Mouse (Mus musculus) left cerebral cortex, adult 2 months (tissue): Measurements from ENCODE around the gene Sema4g. TPM values are rescaled to one million over a fixed set of nuclear protein-coding genes. Genes with fewer than 3 reads are reported as not detected.

Experiments
- DNase-seq, 2 experiments: peaks; one replicate each; pipeline ENCODE4 v3.0.0; 2021 to 2022; ENCODE audit warnings: low spot score in 2 of 2, mixed read lengths in 1 of 2; ENCODE audit errors: extremely low spot score in 1 of 2
- H3K27ac ChIP-seq: fragments of 200-600 bp; 2 replicates; pipeline ENCODE4 v1.8.1; 2022
- H3K4me3 ChIP-seq: fragments of 200-600 bp; 2 replicates; pipeline ENCODE4 v1.8.1; 2022
- CTCF ChIP-seq: fragments of 200-600 bp; IDR thresholded peaks from 2 replicates; pipeline ENCODE4 v1.8.1; 2022; ENCODE audit warnings: antibody characterized with exemption, mild to moderate bottlenecking, moderate library complexity
- intact Hi-C: fragments of 180-260 bp; cut with DNase I; formaldehyde crosslinking; loops from one replicate; pipeline ENCODE4 v1.15.1; 2025
- total RNA-seq, 2 experiments: library from RNA; stranded (reverse); gene quantifications; 2 replicates each; pipeline ENCODE4 v1.2.3; 2021

The Sema4g gene
- total RNA-seq, 2 experiments from 2014 or later: 19.4 to 24.4 TPM

DNA sequence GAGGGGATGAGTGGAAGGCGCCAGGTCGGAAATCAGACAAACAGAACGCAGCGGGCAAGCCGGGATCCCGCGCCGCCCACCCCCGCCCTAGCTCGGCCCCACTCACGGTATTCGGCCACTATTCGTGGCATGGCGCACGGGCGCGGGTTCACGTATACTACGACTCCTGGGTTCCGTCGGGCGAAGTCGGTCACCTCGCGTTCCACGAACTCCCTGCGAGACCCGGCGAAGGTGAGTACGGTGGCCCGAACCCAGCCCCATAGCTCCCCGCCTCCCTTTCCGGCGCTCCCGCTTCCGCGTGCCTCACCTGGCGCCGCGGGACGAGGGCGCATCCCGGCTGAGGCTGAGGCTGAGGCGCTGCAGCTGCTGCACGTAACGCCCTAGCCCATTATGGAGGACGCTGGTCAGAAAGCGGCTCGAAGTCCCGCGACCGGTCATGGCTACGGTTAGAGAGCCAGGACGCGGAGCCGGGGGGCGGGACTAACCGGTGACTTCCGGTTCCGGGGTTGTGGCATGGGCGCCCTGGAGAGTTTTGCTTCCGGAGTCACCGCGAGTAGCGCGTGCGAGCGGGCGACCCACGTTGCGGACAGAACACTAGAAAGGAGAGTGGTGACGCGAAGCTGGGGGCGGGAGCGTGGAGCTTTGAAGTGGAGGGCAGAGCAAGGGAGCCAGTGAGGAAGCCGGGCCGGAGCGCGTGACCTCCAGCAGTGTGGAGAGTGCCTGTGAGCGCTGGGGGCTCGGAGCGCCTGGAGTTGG lies 17.2 kb downstream of the Sema4g start, which contains the start of gene Mrpl43:
TSS of gene Mrpl43 (minus strand) at position 486 of the 756 bp plus-strand sequence.
- Histone ChIP-seq H3K4me3 (peak within 1 kb of the TSS; percentile 98), H3K27ac (peak within 1 kb of the TSS; percentile 85)
- DNase-seq: peak; percentile 95 to 97
- TF ChIP-seq CTCF: no peak
- intact Hi-C loops: no loop called here

- Histone ChIP-seq H3K27ac (peak overlapping the region; percentile 85), H3K4me3 (peak overlapping the region; percentile 98)
- DNase-seq: no peak
- intact Hi-C loops: no loop called here
- TF ChIP-seq CTCF: no peak
These were observed 18.1 kb downstream of the Sema4g start for GRCm38 (mm10) chr19:45007021-45007420.

- intact Hi-C loops: no loop called here
- no peak overlapping the region for H3K27ac ChIP-seq
- no peak for DNase-seq
- no peak for TF ChIP-seq CTCF
- H3K4me3 ChIP-seq: no peak overlapping the region; the same call in 1 of the 2 replicates
These were observed 18.7 kb downstream of the Sema4g start for GRCm38 (mm10) chr19:45007425-45008191.

GRCm38 (mm10) chr19:45010646-45011045 lies 21.7 kb downstream of the Sema4g start:
- H3K27ac ChIP-seq: no peak overlapping the region
- intact Hi-C loops: no loop called here
- no peak for TF ChIP-seq CTCF

GRCm38 (mm10) chr19:45012219-45012618 lies 23.3 kb downstream of the Sema4g start:
- Histone ChIP-seq H3K27ac (no peak overlapping the region), H3K4me3 (no peak overlapping the region)
- intact Hi-C loops: loop anchor here (1.0 kb wide), 1 partner anchor 19 kb away; no protein-coding TSS in a partner anchor
- TF ChIP-seq CTCF: no peak
- DNase-seq: no peak

More at GRCm38 (mm10) chr19:45010646-45011045, 21.7 kb downstream of the Sema4g start:
- no peak overlapping the region for H3K4me3 ChIP-seq
- DNase-seq: no peak

DNA sequence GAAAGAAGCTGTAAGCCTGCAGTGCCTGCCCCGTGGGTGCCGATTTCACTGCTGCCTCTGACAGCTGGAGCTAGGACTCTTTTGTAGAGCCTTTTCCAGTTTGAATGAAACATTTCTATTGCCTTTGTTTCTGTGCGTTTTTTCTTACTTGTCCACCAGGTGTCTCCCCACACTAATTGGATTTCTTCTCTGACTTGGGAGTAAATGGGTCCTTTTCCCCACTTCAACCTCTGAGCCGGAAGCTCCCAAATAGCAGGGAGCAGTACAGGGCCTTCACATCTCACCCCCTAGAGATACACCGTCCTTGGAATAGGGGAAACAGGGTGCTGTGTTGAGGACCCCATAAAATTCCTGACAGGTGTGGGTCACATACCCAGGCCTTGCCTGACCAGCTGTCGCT lies 23.7 kb downstream of the Sema4g start:
- TF ChIP-seq CTCF: peak; percentile 67
- intact Hi-C loops: loop anchor here (1.0 kb wide), 1 partner anchor 19 kb away; no protein-coding TSS in a partner anchor
- Histone ChIP-seq H3K4me3 (no peak overlapping the region), H3K27ac (no peak overlapping the region)
- DNase-seq: no peak

DNA sequence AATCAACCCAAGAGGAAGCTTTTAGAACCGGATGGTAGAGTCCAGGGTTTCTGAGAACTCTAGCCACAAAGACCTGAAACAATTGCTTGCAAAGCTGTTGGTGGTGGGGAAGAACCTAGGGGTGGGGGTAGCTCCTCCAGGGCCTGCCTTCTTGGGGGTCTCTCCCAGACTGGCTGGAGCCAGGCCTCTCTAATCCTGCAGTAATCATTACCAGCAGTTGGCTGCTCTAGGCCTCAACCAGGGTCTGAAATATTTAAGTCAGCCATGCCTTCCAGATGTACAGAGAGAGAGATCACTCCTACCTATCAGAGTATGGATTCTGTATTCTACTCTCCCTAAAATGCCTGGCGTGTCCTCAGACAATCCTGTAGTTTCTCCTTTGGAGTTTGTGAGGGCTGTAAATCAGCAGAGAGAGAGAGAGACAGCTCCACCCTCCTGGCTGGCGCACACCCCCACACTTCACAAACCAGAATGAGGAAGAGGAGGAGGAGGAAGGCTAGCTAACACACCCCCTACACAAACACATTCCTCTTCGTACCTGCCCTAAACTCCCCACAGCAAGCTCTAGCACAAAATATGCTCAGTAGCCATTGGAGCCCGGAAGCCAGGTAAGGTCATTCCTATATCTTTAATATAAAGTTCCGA lies 24.8 kb downstream of the Sema4g start:
- intact Hi-C loops: no loop called here
- no peak for TF ChIP-seq CTCF
- no peak for DNase-seq
- H3K4me3 ChIP-seq: no peak overlapping the region
- no peak overlapping the region; the same call in 1 of the 2 replicates for H3K27ac ChIP-seq

GRCm38 (mm10) chr19:45014335-45014971 lies 25.6 kb downstream of the Sema4g start, which contains the start of gene Lzts2:
Lzts2 (plus strand) TSS chr19:45014414.
- DNase-seq: no peak
- peak within 1 kb of the TSS; percentile 56 for H3K4me3 ChIP-seq
- no peak for TF ChIP-seq CTCF
- peak within 1 kb of the TSS; percentile 80 for H3K27ac ChIP-seq
- intact Hi-C loops: no loop called here

GRCm38 (mm10) chr19:45014981-45015402 lies 26.1 kb downstream of the Sema4g start:
- no peak for DNase-seq
- Histone ChIP-seq H3K4me3 (peak overlapping the region; percentile 56), H3K27ac (peak overlapping the region; percentile 80)
- no peak for TF ChIP-seq CTCF
- intact Hi-C loops: no loop called here

DNA sequence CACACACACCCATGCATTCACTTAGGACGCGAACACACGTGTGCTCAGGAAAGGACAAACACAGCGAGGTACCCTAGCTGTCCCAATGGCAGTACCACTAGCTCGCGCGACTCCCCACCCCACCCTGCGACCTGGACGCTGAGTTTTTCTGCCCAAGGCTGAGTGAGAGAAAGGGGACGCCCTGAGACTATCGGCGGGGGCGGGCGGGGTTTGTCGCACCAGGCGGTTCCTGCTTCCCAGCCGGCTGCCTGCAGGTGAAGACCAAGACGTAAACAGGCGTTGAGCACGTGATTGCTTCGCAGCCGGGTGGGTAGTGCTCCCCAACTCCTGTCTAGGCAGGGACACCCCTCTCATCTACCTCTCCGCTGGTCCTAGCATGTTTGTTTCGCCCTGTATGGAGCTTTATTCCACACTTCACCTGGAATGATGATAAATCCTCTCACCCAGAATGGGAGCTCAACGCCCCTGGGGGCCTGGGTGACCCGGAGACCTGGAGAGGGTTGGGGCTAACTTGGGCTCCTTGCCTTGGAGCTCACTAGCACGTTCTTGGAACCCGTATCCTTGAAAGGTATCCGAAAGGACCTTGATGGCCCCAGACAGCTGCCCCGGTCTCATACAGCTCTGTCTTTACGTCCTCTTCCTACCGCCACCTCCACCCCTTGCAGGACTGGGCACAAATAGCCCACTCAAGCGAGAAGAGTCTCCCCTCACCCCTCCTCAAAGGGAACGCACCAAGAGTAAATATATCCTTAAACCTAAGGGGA lies 26.8 kb downstream of the Sema4g start:
- intact Hi-C loops: loop anchor here (1.0 to 2.0 kb wide), 2 partner anchors 16 to 27 kb away; partner anchors contain the start of gene Sema4g
- peak in 1 of 2 experiments; percentile 52 for DNase-seq
- TF ChIP-seq CTCF: no peak
- peak overlapping the region; percentile 56 for H3K4me3 ChIP-seq
- H3K27ac ChIP-seq: peak overlapping the region; percentile 97
